In the genomic region with DNA sequence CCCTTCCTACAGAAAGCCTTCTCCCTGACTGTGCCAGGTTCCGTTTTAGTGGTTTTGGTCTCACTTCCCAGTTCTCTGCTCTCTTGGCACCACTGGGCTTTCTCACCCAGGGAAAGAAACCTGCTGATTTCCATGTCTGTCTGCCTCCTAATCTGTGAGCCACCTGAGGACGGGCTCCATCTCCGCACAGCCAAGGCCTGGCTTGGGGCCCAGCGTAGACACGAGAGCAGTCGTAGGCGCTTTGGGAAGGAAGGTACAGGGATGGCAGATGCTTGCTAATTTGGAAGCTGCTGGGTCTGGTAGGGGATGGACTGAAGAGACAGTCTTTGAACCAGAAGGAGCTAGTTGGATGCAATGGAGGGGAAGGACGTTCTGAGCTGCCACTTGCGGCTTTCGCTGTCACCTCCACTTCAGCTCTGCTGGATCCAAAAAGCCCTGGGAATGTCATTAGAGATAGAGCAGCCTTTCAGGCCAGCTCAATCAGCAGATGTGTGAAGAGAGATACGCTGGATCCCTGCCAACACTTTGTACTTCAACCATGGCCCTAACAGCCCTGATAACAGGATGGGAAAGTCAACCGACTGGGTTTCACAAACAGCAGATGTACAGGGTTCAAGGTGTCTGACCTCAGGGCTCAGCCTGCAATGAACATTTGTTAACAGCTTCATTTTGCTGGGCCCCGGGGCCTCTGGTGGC, we compare ENCODE assay signal across 11 mouse cellular contexts. TPM values are rescaled to one million over a fixed set of nuclear protein-coding genes. Genes with fewer than 3 reads are reported as not detected.
DNase-seq lines count a peak whose midpoint lies in the region; ATAC-seq lines count a peak whose summit lies in the region.
"Had no signal": no experiment of that assay in that cellular context is flagged by ENCODE, and none has a peak within 500 bp of the region (broad histone marks: within the 10 kb centered on the region; RNA-seq: fewer than 3 reads in every experiment).

No protein-coding gene starts in this region.

- H3K4me1 ChIP-seq in kidney, embryonic 16.5 days (ENCODE audit: insufficient read depth, low read length), result peaks cover 8% of the 10 kb centered on the region
- peaks cover 27 to 31% of the 10 kb centered on the region in 2 experiments for H3K4me1 ChIP-seq in heart, embryonic 14.5 days (ENCODE audit: control insufficient read depth in 2 of 2, insufficient read depth in 2 of 2, low read length in 2 of 2)
- H3K4me1 ChIP-seq: embryonic facial prominence, embryonic 13.5 days had no signal

- no peak overlapping the region for H3K4me3 ChIP-seq in kidney, embryonic 16.5 days (ENCODE audit: low read length)
- no peak overlapping the region for H3K4me3 ChIP-seq in heart, embryonic 14.5 days (ENCODE audit: control insufficient read depth in 1 of 2, insufficient read depth in 1 of 2, low read depth in 1 of 2, low read length in 2 of 2)
- H3K4me3 ChIP-seq: embryonic facial prominence, embryonic 13.5 days had no signal

- no peak for ATAC-seq in kidney, embryonic 16.5 days (ENCODE audit: low FRiP score, low TSS enrichment)
- ATAC-seq in heart, embryonic 14.5 days (ENCODE audit: insufficient number of reproducible peaks, insufficient read depth, low FRiP score, low read depth), result peak; percentile 70

- peak; percentile 11 for DNase-seq in kidney, adult 9 months
- DNase-seq in cerebellum, postnatal 14 days, result peak; percentile 91 to 92
- DNase-seq in layer of hippocampus, postnatal 14 days (ENCODE audit: low spot score in 2 of 2), result peak; percentile 38 to 54
- peak; percentile 76 for DNase-seq in right cerebral cortex, postnatal 14 days
- no peak for DNase-seq in B cell, adult 2 months
- no peak for DNase-seq in thymus, postnatal 14 days

- 57% methylated on average over 13 of the region's 13 CpGs for WGBS in kidney, embryonic 16.5 days
- 6% methylated on average over 13 of the region's 13 CpGs for WGBS in heart, embryonic 14.5 days

- peaks cover 4% of the 10 kb centered on the region; the same call in 1 of the 2 replicates for H3K27me3 ChIP-seq in kidney, embryonic 16.5 days (ENCODE audit: insufficient read depth, low read length)
- H3K27me3 ChIP-seq in heart, embryonic 14.5 days (ENCODE audit: control insufficient read depth, insufficient read depth, low read length), result no peaks in the 10 kb centered on the region
- H3K27me3 ChIP-seq: embryonic facial prominence, embryonic 13.5 days had no signal

- no peak overlapping the region for H3K4me2 ChIP-seq in kidney, embryonic 16.5 days (replicated peaks; ENCODE audit: low read depth, low read length)
- H3K4me2 ChIP-seq in heart, embryonic 14.5 days (ENCODE audit: low read length), result peak overlapping the region; percentile 38
- H3K4me2 ChIP-seq: embryonic facial prominence, embryonic 13.5 days had no signal

- no peak overlapping the region for H3K27ac ChIP-seq in kidney, embryonic 16.5 days (ENCODE audit: low read length)
- peak overlapping the region; percentile 20 to 76 for H3K27ac ChIP-seq in heart, embryonic 14.5 days (replicated peaks in 1 of 2; ENCODE audit: control insufficient read depth in 1 of 2, insufficient read depth in 1 of 2, low read depth in 2 of 2, low read length in 2 of 2)
- H3K27ac ChIP-seq: embryonic facial prominence, embryonic 13.5 days had no signal

- H3K9ac ChIP-seq in kidney, embryonic 16.5 days (replicated peaks; ENCODE audit: low read length), result no peak overlapping the region
- H3K9ac ChIP-seq in heart, embryonic 14.5 days (ENCODE audit: low read length), result peak overlapping the region; percentile 21; the same call in 1 of the 2 replicates
- H3K9ac ChIP-seq: embryonic facial prominence, embryonic 13.5 days had no signal

- H3K36me3 ChIP-seq in kidney, embryonic 16.5 days (ENCODE audit: insufficient read depth, low read length), result no peaks in the 10 kb centered on the region
- no peaks in the 10 kb centered on the region for H3K36me3 ChIP-seq in heart, embryonic 14.5 days (ENCODE audit: control insufficient read depth, insufficient read depth, low read length)
- H3K36me3 ChIP-seq: embryonic facial prominence, embryonic 13.5 days had no signal

- H3K9me3 ChIP-seq in kidney, embryonic 16.5 days (ENCODE audit: low read length), result no peaks in the 10 kb centered on the region
- no peaks in the 10 kb centered on the region for H3K9me3 ChIP-seq in heart, embryonic 14.5 days (ENCODE audit: control insufficient read depth, low read length)
- H3K9me3 ChIP-seq: embryonic facial prominence, embryonic 13.5 days; megakaryocyte, embryonic 14.5 days had no signal

RNA-seq across cellular contexts. Expression of gene Aldh1b1, which starts 9.4 kb away (rescaled TPM):
- polyA plus RNA-seq in kidney, embryonic 16.5 days (2015; fragmentation: Nextera tagmentation; extraction: Ambion mirVana), result 10.7 and 11.8 TPM in 2 replicates
- polyA plus RNA-seq in heart, embryonic 14.5 days (2014; fragmentation: Nextera tagmentation; extraction: Ambion mirVana), result 68.7 and 75.0 TPM in 2 replicates
- total RNA-seq in layer of hippocampus, postnatal 14 days (2021), result 10 to 100 TPM; 11.0 to 16.0 TPM

RNA-seq across cellular contexts. Expression of gene Igfbpl1, which starts 37.3 kb away (rescaled TPM):
- polyA plus RNA-seq in kidney, embryonic 16.5 days (2015; fragmentation: Nextera tagmentation; extraction: Ambion mirVana), result 0.12 TPM in 1 of 2 replicates, not detected in the other
- polyA plus RNA-seq in heart, embryonic 14.5 days (2014; fragmentation: Nextera tagmentation; extraction: Ambion mirVana), result 5.9 TPM in 2 replicates
- 10 to 100 TPM; 37.1 to 43.7 TPM for total RNA-seq in layer of hippocampus, postnatal 14 days (2021)
- total RNA-seq: CH12.LX had no signal

RNA-seq across cellular contexts. Expression of gene Stra6l, which starts 59.1 kb away (rescaled TPM):
- polyA plus RNA-seq in kidney, embryonic 16.5 days (2015; fragmentation: Nextera tagmentation; extraction: Ambion mirVana), result 0.92 and 1.2 TPM in 2 replicates
- 0.11 and 0.16 TPM in 2 replicates for polyA plus RNA-seq in heart, embryonic 14.5 days (2014; fragmentation: Nextera tagmentation; extraction: Ambion mirVana)
- not detected for total RNA-seq in layer of hippocampus, postnatal 14 days (2021)
- total RNA-seq: CH12.LX had no signal
- polyA plus RNA-seq: embryonic facial prominence, embryonic 13.5 days had no signal

Comparison
In these comparisons a context has a peak if more than half of its experiments do, and no peak if none do; other contexts are left out.
1. DNase-seq: peak in kidney, adult 9 months (single experiment), cerebellum, postnatal 14 days (2 of 2), layer of hippocampus, postnatal 14 days (2 of 2) and right cerebral cortex, postnatal 14 days (single experiment); none in B cell, adult 2 months (0 of 2) and thymus, postnatal 14 days (single experiment).